Mouse (Mus musculus) forebrain, embryonic 10.5 days (tissue): Measurements from ENCODE around the gene Lrrc8c. TPM values are rescaled to one million over a fixed set of nuclear protein-coding genes. Genes with fewer than 3 reads are reported as not detected.

Source experiments
- DNase-seq: peaks from one replicate; pipeline ENCODE4 v3.0.0-alpha.2; 2017; ENCODE audit warnings: low spot score; ENCODE audit errors: extremely low spot score
- H3K27ac ChIP-seq: fragments of 300-500 bp; sonication (generic); 2 replicates; pipeline ENCODE4 v1.5.1; 2016; ENCODE audit warnings: mild to moderate bottlenecking
- H3K27me3 ChIP-seq: fragments of 300-500 bp; sonication (generic); 2 replicates; pipeline ENCODE4 v1.6.1; 2016; ENCODE audit warnings: mild to moderate bottlenecking; ENCODE audit not compliant: poor library complexity, severe bottlenecking
- H3K36me3 ChIP-seq: fragments of 300-500 bp; sonication (generic); replicated peaks from 2 replicates; pipeline ENCODE4 v1.6.1; 2016; ENCODE audit warnings: mild to moderate bottlenecking, moderate library complexity
- H3K4me1 ChIP-seq: fragments of 300-500 bp; sonication (generic); 2 replicates; pipeline ENCODE4 v1.6.1; 2016
- H3K4me3 ChIP-seq: fragments of 300-500 bp; sonication (generic); 2 replicates; pipeline ENCODE4 v1.5.1; 2016; ENCODE audit warnings: mild to moderate bottlenecking, moderate library complexity
- H3K9me3 ChIP-seq: fragments of 300-500 bp; sonication (generic); 2 replicates; pipeline ENCODE4 v1.6.1; 2016; ENCODE audit warnings: mild to moderate bottlenecking, moderate library complexity
- whole genome bisulfite sequencing: fragments of 180-500 bp; shearing (Covaris S2); methylation state at CpG from one replicate; pipeline ENCODE4 v1.1.7; 2016; 5-methylcytosine and 5-hydroxymethylcytosine counted together
- polyA plus RNA-seq: library from polyadenylated mRNA; unstranded; fragments of >200 nt; fragmentation: Nextera tagmentation; extraction: Ambion mirVana; gene quantifications from 2 replicates; pipeline ENCODE4 v1.2.1, GENCODE M21; 2016

The Lrrc8c gene
- 12.4 and 14.8 TPM in 2 replicates for polyA plus RNA-seq

DNA sequence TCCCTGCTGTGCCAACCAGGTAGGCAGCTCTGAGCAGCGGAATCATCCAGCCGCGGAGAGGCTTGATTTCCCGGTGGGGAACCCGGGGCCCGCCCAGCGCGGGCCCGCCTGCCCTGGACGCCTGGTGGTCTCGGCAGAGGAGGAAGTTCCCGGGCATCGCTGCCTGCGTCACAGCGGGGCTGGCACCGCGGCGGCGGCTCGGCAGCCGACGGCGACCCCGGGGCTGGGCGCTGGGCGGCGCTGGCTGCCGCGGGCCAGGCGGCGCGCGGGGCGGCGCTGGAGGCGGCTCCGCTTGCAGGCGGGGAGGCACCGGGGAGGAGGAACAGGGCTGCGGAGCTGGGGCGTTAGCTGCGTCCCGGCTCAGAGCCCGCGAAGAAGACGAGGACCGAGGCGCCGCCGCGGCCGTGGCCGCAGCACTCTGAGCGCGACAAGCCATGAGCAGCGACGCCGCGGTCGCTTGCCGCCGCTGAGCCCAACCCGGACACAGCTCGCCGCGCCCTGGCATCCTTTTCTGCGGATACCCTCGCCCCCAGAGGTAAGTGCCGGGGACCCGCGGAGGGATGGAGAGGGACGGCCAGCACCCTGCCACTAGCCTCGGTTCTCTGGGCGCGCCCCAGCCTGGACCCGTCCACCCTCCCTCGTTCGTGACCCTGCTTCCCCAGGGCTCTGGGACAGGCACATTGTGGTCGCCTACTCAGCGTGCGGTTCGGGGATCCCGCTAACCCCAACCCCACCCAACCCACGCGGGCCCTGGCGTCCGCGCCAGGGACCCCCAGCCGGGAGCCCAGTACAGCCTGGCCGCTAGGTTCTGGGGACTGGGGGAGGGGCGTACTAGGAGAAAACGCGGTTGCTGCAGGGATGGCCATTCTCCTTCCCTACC lies at the start of gene Lrrc8c:
Gene Lrrc8c (plus strand): TSS at position 293 of the 880 bp plus-strand sequence.
- H3K27ac ChIP-seq, result peak within 1 kb of the TSS; percentile 92
- H3K36me3 ChIP-seq, result 0 out of 2 replicates have a peak, but pooled peaks cover 2% of the 10 kb centered on the region
- H3K27me3 ChIP-seq, result peaks cover 18% of the 10 kb centered on the region
- no peaks in the 10 kb centered on the region for H3K9me3 ChIP-seq
- H3K4me3 ChIP-seq, result peak within 1 kb of the TSS; percentile 84
- H3K4me1 ChIP-seq, result peaks cover 45% of the 10 kb centered on the region
- under 1% methylated on average over 86 of the region's 93 CpGs for WGBS
- peak; percentile 81 for DNase-seq

DNA sequence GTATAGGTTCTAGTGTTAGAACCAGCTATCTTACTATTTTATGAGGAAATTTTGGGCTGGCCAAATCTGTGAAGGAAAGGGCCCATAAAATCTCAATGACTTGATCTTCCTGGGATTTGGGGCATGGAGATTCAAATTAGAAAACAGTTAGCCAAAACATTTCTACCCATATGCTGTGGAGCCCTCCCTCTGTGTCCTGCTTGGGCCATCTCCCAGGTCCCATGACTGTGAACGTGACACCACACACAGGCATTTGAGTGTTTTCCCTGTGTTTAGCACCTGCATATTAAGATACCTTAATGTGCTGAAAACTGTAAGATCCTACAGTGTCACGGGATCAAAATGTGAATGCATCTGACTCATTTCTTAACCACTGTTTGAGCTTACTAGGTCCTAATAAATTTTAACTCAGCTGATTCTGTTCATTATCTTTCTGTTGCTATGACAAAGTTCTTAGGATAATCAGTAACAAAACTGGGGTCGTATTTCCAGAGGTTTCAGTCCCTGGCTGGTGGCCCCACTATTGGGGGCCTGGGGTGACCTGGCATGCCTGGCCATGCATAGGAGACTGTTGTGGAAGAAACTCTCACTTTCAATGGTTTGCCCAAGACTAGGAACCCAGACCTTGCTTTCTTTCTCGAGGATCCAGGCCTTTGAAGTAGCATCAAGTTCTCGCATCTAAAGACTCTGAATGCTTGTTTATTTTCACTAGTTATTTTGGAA lies 46.0 kb upstream of the Lrrc8c start:
- no peak overlapping the region for H3K4me3 ChIP-seq
- no peak for DNase-seq
- 86% methylated on average over 5 of the region's 5 CpGs for WGBS
- H3K36me3 ChIP-seq, result peaks cover 13% of the 10 kb centered on the region
- no peaks in the 10 kb centered on the region for H3K9me3 ChIP-seq
- H3K4me1 ChIP-seq, result peaks cover 10% of the 10 kb centered on the region
- no peak overlapping the region for H3K27ac ChIP-seq
- no peaks in the 10 kb centered on the region for H3K27me3 ChIP-seq

DNA sequence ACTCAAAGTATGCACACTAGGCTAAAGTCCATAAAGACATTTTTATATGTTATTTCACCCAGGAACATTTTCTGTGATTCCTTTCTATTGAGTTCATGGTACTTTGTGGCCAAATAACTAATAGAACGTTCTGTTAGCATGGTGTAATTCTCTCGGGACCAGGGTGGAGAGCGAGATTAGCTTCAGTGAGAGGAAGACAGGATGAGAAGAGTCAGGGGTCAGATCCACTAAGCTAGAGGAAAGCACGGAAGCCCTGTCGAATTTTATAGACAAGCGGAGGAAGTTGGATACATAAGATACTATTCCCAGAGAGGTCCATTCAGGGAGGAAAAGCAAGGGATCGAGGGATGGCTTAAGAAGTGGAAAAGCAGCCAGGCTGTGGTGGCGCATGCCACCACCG lies 41.7 kb upstream of the Lrrc8c start:
- no peaks in the 10 kb centered on the region for H3K27me3 ChIP-seq
- H3K4me1 ChIP-seq, result peaks cover 10% of the 10 kb centered on the region
- H3K27ac ChIP-seq, result no peak overlapping the region
- no peak for DNase-seq
- no peak overlapping the region for H3K4me3 ChIP-seq
- WGBS, result 91% methylated on average over 9 of the region's 9 CpGs
- H3K9me3 ChIP-seq, result no peaks in the 10 kb centered on the region
- peaks cover 39% of the 10 kb centered on the region for H3K36me3 ChIP-seq

DNA sequence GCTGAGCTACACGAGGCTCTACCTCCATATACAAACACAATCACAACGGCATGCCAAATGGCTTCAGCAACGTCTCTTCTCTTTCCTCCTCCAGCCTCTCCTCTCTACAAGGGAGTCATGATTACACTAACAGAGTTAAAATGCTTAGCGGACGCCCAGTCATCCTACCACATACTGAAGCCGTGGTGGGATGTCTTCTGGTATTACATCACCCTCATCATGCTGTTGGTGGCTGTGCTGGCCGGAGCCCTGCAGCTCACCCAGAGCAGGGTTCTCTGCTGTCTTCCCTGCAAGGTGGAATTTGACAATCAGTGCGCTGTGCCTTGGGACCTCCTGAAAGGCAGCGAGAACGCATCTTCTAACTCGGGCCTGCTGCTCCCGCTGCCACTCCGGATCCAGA lies 39.5 kb upstream of the Lrrc8c start:
- no peak overlapping the region for H3K27ac ChIP-seq
- H3K4me1 ChIP-seq, result no peaks in the 10 kb centered on the region; the same call in 1 of the 2 replicates
- WGBS, result 94% methylated on average over 13 of the region's 13 CpGs
- no peak overlapping the region for H3K4me3 ChIP-seq
- H3K36me3 ChIP-seq, result peaks cover 55% of the 10 kb centered on the region
- DNase-seq, result no peak
- H3K27me3 ChIP-seq, result no peaks in the 10 kb centered on the region
- no peaks in the 10 kb centered on the region for H3K9me3 ChIP-seq

DNA sequence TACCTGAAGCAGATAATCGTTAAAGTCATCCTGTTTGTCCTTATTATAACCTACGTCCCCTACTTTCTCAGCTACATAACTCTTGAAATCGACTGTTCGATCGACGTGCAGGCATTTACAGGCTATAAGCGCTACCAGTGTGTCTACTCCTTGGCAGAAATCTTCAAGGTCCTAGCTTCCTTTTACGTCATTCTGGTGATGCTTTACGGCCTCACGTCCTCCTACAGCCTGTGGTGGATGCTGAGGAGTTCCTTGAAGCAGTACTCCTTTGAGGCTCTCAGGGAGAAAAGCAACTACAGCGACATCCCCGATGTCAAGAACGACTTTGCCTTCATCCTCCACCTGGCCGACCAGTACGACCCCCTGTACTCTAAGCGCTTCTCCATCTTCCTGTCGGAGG lies 38.6 kb upstream of the Lrrc8c start:
- H3K36me3 ChIP-seq, result peaks cover 62% of the 10 kb centered on the region
- H3K4me3 ChIP-seq, result no peak overlapping the region
- no peaks in the 10 kb centered on the region for H3K9me3 ChIP-seq
- WGBS, result 96% methylated on average over 17 of the region's 17 CpGs
- no peaks in the 10 kb centered on the region for H3K27me3 ChIP-seq
- DNase-seq, result no peak
- H3K4me1 ChIP-seq, result no peaks in the 10 kb centered on the region; the same call in 1 of the 2 replicates
- no peak overlapping the region for H3K27ac ChIP-seq

DNA sequence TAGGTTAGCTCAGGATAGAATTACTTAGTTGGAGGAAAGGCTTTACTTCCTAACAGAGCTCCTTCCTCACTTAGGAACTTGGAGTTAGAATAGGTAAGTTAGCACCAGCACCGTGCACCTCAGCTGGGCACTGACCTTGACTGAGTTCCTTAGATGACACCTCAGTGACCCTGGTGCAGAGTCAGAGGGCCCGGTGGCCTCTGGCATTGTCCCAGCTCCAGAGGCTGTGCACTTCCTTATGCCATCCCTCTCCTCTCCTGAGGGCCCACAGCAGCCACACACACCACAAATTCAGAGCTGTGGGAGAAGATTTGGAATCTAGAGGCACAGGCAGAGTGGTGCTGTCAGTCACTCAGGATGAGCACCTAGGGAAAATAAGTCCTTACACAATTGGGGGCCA lies 35.6 kb upstream of the Lrrc8c start:
- H3K27ac ChIP-seq, result no peak overlapping the region
- H3K4me1 ChIP-seq, result no peaks in the 10 kb centered on the region; the same call in 1 of the 2 replicates
- no peak overlapping the region for H3K4me3 ChIP-seq
- 92% methylated on average over 2 of the region's 2 CpGs for WGBS
- no peak for DNase-seq
- H3K27me3 ChIP-seq, result no peaks in the 10 kb centered on the region
- H3K9me3 ChIP-seq, result no peaks in the 10 kb centered on the region
- peaks cover 77% of the 10 kb centered on the region for H3K36me3 ChIP-seq

DNA sequence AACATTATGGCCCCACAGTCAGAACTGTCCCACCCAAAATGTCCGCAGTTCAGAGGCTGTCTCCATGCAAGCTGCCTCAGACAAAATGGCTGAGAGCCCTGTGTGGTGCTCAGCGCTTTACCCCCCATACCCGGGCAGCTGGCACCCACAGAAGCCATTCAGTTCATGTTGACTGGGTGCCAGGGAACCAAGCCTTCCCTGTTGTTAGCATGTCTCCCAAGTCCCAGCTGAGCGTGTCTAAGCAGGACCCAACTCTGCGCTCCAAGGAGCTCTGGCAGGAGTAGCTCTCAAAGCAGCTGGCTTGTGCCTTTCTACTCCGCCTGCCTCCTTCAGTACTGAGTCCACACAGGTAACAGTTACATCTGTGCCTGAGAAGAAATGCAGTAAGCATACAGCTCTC lies 34.9 kb upstream of the Lrrc8c start:
- Histone ChIP-seq H3K36me3 (peaks cover 77% of the 10 kb centered on the region), H3K27ac (no peak overlapping the region), H3K9me3 (no peaks in the 10 kb centered on the region), H3K27me3 (no peaks in the 10 kb centered on the region), H3K4me1 (no peaks in the 10 kb centered on the region; the same call in 1 of the 2 replicates), H3K4me3 (no peak overlapping the region)
- no peak for DNase-seq
- 91% methylated on average over 6 of the region's 6 CpGs for WGBS

DNA sequence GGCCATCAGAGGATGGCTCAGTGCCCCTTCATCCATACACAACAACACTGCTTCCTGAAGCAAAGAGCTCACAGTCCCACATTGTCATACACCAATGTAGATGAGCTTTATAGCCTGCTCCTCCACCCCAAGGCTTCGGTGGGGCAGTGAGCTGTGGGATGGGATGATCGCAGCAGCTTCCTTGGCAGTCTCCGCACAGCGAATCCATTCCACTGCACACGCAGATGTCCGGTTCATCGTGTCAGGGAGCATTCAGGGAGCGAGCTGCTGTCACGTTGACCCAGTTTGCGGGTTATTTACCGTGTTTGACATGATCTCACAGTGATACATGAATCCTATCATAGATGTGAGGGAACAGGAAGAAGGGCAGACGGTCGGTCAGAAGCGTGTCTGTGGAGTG lies 34.3 kb upstream of the Lrrc8c start:
- 96% methylated on average over 14 of the region's 14 CpGs for WGBS
- H3K4me1 ChIP-seq, result no peaks in the 10 kb centered on the region; the same call in 1 of the 2 replicates
- no peak overlapping the region for H3K4me3 ChIP-seq
- H3K9me3 ChIP-seq, result no peaks in the 10 kb centered on the region
- H3K27ac ChIP-seq, result no peak overlapping the region
- peaks cover 71% of the 10 kb centered on the region for H3K36me3 ChIP-seq
- DNase-seq, result no peak
- peaks cover under 1% of the 10 kb centered on the region; the same call in 1 of the 2 replicates for H3K27me3 ChIP-seq

DNA sequence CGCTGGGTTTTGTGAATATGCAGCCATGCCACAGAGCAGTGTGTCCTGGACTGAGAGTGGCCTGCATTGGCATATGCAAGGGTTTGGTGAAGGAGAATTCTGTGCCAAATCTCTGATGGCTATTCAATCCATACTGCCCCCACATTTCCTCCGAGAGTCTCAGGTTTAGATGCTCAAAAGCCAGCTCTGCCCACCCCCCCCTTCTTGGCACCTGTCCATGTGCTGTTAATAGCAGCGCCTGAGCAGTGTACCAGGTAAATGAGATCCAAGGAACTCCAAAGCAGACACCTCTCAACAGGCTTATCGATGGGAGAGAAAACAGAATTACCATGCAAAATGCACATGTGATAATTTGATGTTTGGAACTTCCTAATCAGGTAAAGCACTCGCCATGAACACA lies 29.0 kb upstream of the Lrrc8c start:
- peaks cover 42% of the 10 kb centered on the region for H3K27me3 ChIP-seq
- 95% methylated on average over 5 of the region's 5 CpGs for WGBS
- no peak overlapping the region for H3K4me3 ChIP-seq
- H3K9me3 ChIP-seq, result no peaks in the 10 kb centered on the region
- no peak overlapping the region for H3K27ac ChIP-seq
- peaks cover 27% of the 10 kb centered on the region for H3K36me3 ChIP-seq
- no peak for DNase-seq
- H3K4me1 ChIP-seq, result peaks cover 45% of the 10 kb centered on the region

DNA sequence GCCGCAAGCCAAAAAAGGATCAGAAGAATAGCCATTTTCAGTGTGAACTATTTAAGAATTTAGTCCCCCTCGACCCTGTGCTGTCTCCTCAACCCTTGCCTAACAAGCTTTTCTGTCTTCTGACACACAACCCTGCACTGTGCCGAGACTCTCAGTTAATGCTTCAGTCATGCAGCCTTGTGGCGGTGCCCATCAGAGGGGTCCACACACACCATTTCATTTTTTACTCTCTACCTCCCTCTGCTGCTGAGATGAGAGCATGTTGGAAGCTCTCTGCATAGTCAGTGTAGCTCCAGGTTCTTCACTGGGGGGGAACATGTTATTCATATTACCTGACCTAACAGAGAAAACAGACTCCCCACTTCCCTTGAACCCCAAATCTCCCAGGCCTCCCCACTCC lies 27.8 kb upstream of the Lrrc8c start:
- 63% methylated on average over 4 of the region's 4 CpGs for WGBS
- DNase-seq, result no peak

DNA sequence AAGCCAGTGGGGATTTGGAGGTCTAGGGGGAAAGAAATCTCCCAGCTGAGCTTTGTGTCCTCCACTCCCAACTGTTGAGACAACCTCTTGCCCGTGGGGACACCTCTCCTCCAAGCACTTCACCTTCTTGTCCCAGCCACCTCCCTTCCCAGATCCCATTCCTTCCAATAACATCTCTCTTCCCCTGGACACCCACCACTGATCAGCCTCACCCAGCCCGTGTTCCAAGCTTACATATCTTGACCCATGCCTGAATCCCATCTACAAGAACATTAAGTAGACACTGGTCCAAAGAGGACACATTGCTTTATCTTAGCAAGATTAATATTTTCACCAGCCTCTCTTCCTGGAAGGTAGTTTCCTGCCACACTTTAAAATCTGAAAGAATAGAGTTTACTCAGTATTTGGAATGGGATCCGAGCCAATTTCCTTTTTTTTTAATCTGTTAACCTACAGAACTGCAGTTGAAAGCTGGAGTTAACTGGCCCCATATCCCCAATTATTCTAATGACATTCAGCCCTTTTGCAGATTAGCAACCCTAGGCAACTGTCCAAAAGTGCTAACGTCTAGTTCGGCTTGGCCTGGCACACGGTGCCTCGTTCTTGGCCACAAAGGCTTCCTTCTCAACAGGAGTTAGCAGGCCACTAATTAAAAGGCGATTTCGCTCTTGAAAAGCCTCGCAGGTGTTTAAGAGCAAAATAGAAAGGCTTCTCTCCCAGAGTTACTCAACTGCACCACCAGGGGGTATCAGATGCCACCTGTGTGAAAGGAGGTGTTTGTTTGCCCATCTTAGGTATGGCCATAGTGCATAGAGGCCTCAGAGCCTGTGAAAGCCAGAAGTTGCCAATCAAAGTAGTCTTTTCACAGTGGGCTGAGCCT lies 26.6 kb upstream of the Lrrc8c start:
- DNase-seq, result peak; percentile 71
- WGBS, result 17% methylated on average over 10 of the region's 10 CpGs
- peaks cover 57% of the 10 kb centered on the region for H3K27me3 ChIP-seq
- H3K36me3 ChIP-seq, result peaks cover 9% of the 10 kb centered on the region
- H3K4me1 ChIP-seq, result peaks cover 69% of the 10 kb centered on the region
- H3K4me3 ChIP-seq, result no peak overlapping the region
- H3K9me3 ChIP-seq, result no peaks in the 10 kb centered on the region
- peak overlapping the region; percentile 65; the same call in 1 of the 2 replicates for H3K27ac ChIP-seq

More for the DNA sequence above, 27.8 kb upstream of the Lrrc8c start:
- H3K9me3 ChIP-seq, result no peaks in the 10 kb centered on the region
- peaks cover 17% of the 10 kb centered on the region for H3K36me3 ChIP-seq
- H3K4me1 ChIP-seq, result peaks cover 57% of the 10 kb centered on the region
- H3K4me3 ChIP-seq, result no peak overlapping the region
- H3K27me3 ChIP-seq, result peaks cover 46% of the 10 kb centered on the region
- no peak overlapping the region for H3K27ac ChIP-seq

DNA sequence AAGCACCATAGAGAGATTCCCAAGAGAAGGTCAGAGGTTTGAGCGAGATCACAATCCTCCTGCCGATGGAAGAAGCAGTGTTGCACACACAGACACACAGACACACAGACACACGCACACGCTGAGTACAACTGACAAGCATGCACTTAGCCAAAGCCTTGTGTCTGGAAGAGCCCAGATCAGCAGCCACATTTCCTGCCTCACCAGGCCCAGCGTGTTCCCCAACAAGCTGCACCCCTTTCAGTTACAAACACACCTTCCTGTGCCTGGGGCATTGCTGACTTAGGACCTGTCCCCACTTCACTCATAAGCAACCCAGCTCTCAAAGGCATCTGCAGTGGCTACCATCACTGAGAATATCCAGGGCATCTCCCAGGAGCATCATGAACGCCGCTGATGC lies 25.8 kb upstream of the Lrrc8c start:
- Histone ChIP-seq H3K27me3 (peaks cover 57% of the 10 kb centered on the region), H3K4me1 (peaks cover 77% of the 10 kb centered on the region), H3K27ac (peak overlapping the region; percentile 65), H3K4me3 (no peak overlapping the region), H3K36me3 (peaks cover 3% of the 10 kb centered on the region; the same call in 1 of the 2 replicates), H3K9me3 (no peaks in the 10 kb centered on the region)
- 62% methylated on average over 7 of the region's 7 CpGs for WGBS
- no peak for DNase-seq
